Mouse (Mus musculus) MEL (cell line): Measurements from ENCODE around the gene Shank3. TPM values are rescaled to one million over a fixed set of nuclear protein-coding genes. Genes with fewer than 3 reads are reported as not detected.

Experiments used
- DNase-seq: peaks from one replicate; pipeline ENCODE4 v3.0.0; 2011; ENCODE audit warnings: low read depth, low spot score
- H3K27ac ChIP-seq: 2 replicates; pipeline ENCODE4 v1.5.1; 2012; ENCODE audit warnings: low read depth, mild to moderate bottlenecking, control low read depth, low read length, moderate library complexity; ENCODE audit not compliant: control insufficient read depth
- H3K27me3 ChIP-seq, 2 experiments: fragments of 150-350 bp in 1 of 2; sonication (generic) in 1 of 2; 2 replicates each; pipeline ENCODE4 v1.6.1; 2012; ENCODE audit warnings: low read length in 2 of 2, mild to moderate bottlenecking in 2 of 2, improper control_type of control experiment in 1 of 2, moderate library complexity in 1 of 2; ENCODE audit not compliant: insufficient read depth in 2 of 2, control insufficient read depth in 1 of 2
- H3K36me3 ChIP-seq, 2 experiments: 2 replicates each; pipeline ENCODE4 v1.6.1; 2012 to 2014; ENCODE audit warnings: low read length in 2 of 2, improper control_type of control experiment in 1 of 2, inconsistent platforms in 1 of 2, mild to moderate bottlenecking in 1 of 2; ENCODE audit not compliant: insufficient read depth in 2 of 2, control insufficient read depth in 1 of 2
- H3K4me1 ChIP-seq, 2 experiments: fragments of 150-350 bp in 1 of 2; sonication (generic) in 1 of 2; 2 replicates each; pipeline ENCODE4 v1.6.1; 2012; ENCODE audit warnings: low read length in 2 of 2, improper control_type of control experiment in 1 of 2, mild to moderate bottlenecking in 1 of 2; ENCODE audit not compliant: insufficient read depth in 2 of 2, control insufficient read depth in 1 of 2
- H3K4me3 ChIP-seq, 2 experiments: fragments of 150-350 bp in 1 of 2; sonication (generic) in 1 of 2; 2 replicates each; pipeline ENCODE4 v1.5.1; 2012; ENCODE audit warnings: low read depth in 2 of 2, low read length in 2 of 2, mild to moderate bottlenecking in 2 of 2, moderate library complexity in 2 of 2, control low read depth in 1 of 2, improper control_type of control experiment in 1 of 2; ENCODE audit not compliant: control insufficient read depth in 1 of 2, insufficient read depth in 1 of 2
- H3K79me2 ChIP-seq: 2 replicates; pipeline ENCODE4 v1.6.1; 2012; ENCODE audit warnings: mild to moderate bottlenecking, low read length, moderate library complexity; ENCODE audit not compliant: control insufficient read depth, poor library complexity, insufficient read depth
- H3K9ac ChIP-seq: 2 replicates; pipeline ENCODE4 v1.6.1; 2012; ENCODE audit warnings: low read depth, mild to moderate bottlenecking, control low read depth, low read length, moderate library complexity; ENCODE audit not compliant: control insufficient read depth, poor library complexity, severe bottlenecking
- H3K9me3 ChIP-seq: fragments of 150-350 bp; sonication (generic); replicated peaks from 2 replicates; pipeline ENCODE4 v1.6.1; 2012; ENCODE audit warnings: mild to moderate bottlenecking, low read length, improper control_type of control experiment, moderate library complexity; ENCODE audit not compliant: insufficient read depth
- BHLHE40 ChIP-seq: IDR thresholded peaks from 2 replicates; pipeline ENCODE4 v1.6.1; 2012; ENCODE audit warnings: low read depth, mild to moderate bottlenecking, inconsistent platforms, low read length, improper control_type of control experiment, borderline replicate concordance
- CHD1 ChIP-seq: IDR thresholded peaks from 2 replicates; pipeline ENCODE4 v1.6.1; 2012; ENCODE audit warnings: low read depth, mild to moderate bottlenecking, inconsistent platforms, low read length, improper control_type of control experiment
- E2F4 ChIP-seq: IDR thresholded peaks from 2 replicates; pipeline ENCODE4 v1.6.1; 2011; ENCODE audit warnings: low read depth, low read length, improper control_type of control experiment, borderline replicate concordance
- GABPA ChIP-seq: IDR thresholded peaks from 2 replicates; pipeline ENCODE4 v1.6.1; 2012; ENCODE audit warnings: low read depth, mild to moderate bottlenecking, inconsistent platforms, low read length, improper control_type of control experiment, moderate library complexity
- HCFC1 ChIP-seq: IDR thresholded peaks from 2 replicates; pipeline ENCODE4 v1.6.1; 2012; ENCODE audit warnings: low read depth, mild to moderate bottlenecking, inconsistent platforms, low read length, improper control_type of control experiment, moderate library complexity
- JUND ChIP-seq: IDR thresholded peaks from 2 replicates; pipeline ENCODE4 v1.6.1; 2011; ENCODE audit warnings: low read depth, mild to moderate bottlenecking, improper control_type of control experiment, low read length
- KAT2A ChIP-seq: conservative IDR thresholded peaks from 2 replicates; pipeline ENCODE4 v1.6.1; 2012; ENCODE audit warnings: low read depth, low read length, improper control_type of control experiment, inconsistent platforms
- MAX ChIP-seq: IDR thresholded peaks from 2 replicates; pipeline ENCODE4 v1.6.1; 2011; ENCODE audit warnings: low read length, improper control_type of control experiment
- MXI1 ChIP-seq: IDR thresholded peaks from 2 replicates; pipeline ENCODE4 v1.6.1; 2011; ENCODE audit warnings: mild to moderate bottlenecking, low read depth, low read length, improper control_type of control experiment
- MYC ChIP-seq: IDR thresholded peaks from 2 replicates; pipeline ENCODE4 v1.6.1; 2011; ENCODE audit warnings: low read depth, mild to moderate bottlenecking, low read length, improper control_type of control experiment, moderate library complexity
- POLR2AphosphoS5 ChIP-seq: IDR thresholded peaks from 2 replicates; pipeline ENCODE4 v1.6.1; 2012; ENCODE audit warnings: low read depth, borderline replicate concordance, mild to moderate bottlenecking, inconsistent platforms, low read length, moderate library complexity, mixed read lengths
- RAD21 ChIP-seq: IDR thresholded peaks from 2 replicates; pipeline ENCODE4 v1.6.1; 2011; ENCODE audit warnings: mild to moderate bottlenecking, low read depth, low read length, improper control_type of control experiment
- TBP ChIP-seq: IDR thresholded peaks from 2 replicates; pipeline ENCODE4 v1.8.0; 2011; ENCODE audit warnings: low read depth, low read length, improper control_type of control experiment
- TCF12 ChIP-seq: IDR thresholded peaks from 2 replicates; pipeline ENCODE4 v1.6.1; 2014; ENCODE audit warnings: low read depth, mild to moderate bottlenecking, inconsistent platforms, low read length, improper control_type of control experiment, moderate library complexity
- UBTF ChIP-seq: IDR thresholded peaks from 2 replicates; pipeline ENCODE4 v1.6.1; 2012; ENCODE audit warnings: low read depth, mild to moderate bottlenecking, inconsistent platforms, low read length, improper control_type of control experiment, moderate library complexity, borderline replicate concordance; ENCODE audit not compliant: insufficient read depth
- USF1 ChIP-seq: IDR thresholded peaks from 2 replicates; pipeline ENCODE4 v1.6.1; 2014; ENCODE audit warnings: low read depth, mild to moderate bottlenecking, inconsistent platforms, low read length, improper control_type of control experiment, moderate library complexity
- ZC3H11A ChIP-seq: IDR thresholded peaks from 2 replicates; pipeline ENCODE4 v1.6.1; 2012; ENCODE audit warnings: low read depth, mild to moderate bottlenecking, inconsistent platforms, low read length, improper control_type of control experiment
- ZKSCAN1 ChIP-seq: IDR thresholded peaks from 2 replicates; pipeline ENCODE4 v1.6.1; 2012; ENCODE audit warnings: low read depth, mild to moderate bottlenecking, inconsistent platforms, low read length, improper control_type of control experiment, moderate library complexity
- ZMIZ1 ChIP-seq: IDR thresholded peaks from 2 replicates; pipeline ENCODE4 v1.6.1; 2012; ENCODE audit warnings: low read depth, mild to moderate bottlenecking, inconsistent platforms, low read length, improper control_type of control experiment, moderate library complexity
- ZNF384 ChIP-seq: IDR thresholded peaks from 2 replicates; pipeline ENCODE4 v1.6.1; 2012; ENCODE audit warnings: low read depth, mild to moderate bottlenecking, inconsistent platforms, low read length, improper control_type of control experiment
- polyA plus RNA-seq, 2 experiments: library from polyadenylated mRNA; stranded (reverse) in 1 of 2; unstranded in 1 of 2; fragments of >175 nt in 1 of 2; fragments of >200 nt in 1 of 2; gene quantifications; 2 replicates each; pipeline versions ENCODE4 v1.2.1 to v1.2.4; 2012; ENCODE audit warnings: low replicate concordance in 2 of 2, low read depth in 1 of 2; ENCODE audit not compliant: insufficient read length in 2 of 2, insufficient read depth in 1 of 2, missing spikeins in 1 of 2
- total RNA-seq: library from RNA; depleted of rRNA; stranded (reverse); fragments of 300-350 nt; gene quantifications from 2 replicates; pipeline ENCODE4 v1.2.3, GENCODE M21; 2012

Gene Shank3
- total and polyA plus RNA-seq, 3 experiments: 14.2 to 20.3 TPM; not detected in 1

DNA sequence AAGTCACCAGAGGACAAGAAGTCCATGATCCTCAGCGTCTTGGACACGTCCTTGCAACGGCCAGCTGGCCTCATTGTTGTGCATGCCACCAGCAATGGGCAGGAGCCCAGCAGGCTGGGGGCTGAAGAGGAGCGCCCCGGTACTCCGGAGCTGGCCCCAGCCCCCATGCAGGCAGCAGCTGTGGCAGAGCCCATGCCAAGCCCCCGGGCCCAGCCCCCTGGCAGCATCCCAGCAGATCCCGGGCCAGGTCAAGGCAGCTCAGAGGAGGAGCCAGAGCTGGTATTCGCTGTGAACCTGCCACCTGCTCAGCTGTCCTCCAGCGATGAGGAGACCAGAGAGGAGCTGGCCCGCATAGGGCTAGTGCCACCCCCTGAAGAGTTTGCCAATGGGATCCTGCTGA lies 49.4 kb downstream of the Shank3 start:
- H3K4me3 ChIP-seq: no peak overlapping the region
- TF ChIP-seq CHD1 (no peak), RAD21 (no peak), USF1 (no peak), ZKSCAN1 (no peak), BHLHE40 (no peak), TBP (no peak), MAX (no peak), ZMIZ1 (no peak), UBTF (no peak), MXI1 (no peak), MYC (no peak), ZNF384 (no peak), HCFC1 (no peak), TCF12 (no peak), KAT2A (no peak), POLR2AphosphoS5 (no peak), GABPA (no peak), E2F4 (no peak), ZC3H11A (no peak)
- TF ChIP-seq, all 39 proteins: peak for 0
- no peak overlapping the region for H3K27ac ChIP-seq
- H3K79me2 ChIP-seq: no peaks in the 10 kb centered on the region
- no peaks in the 10 kb centered on the region; a peak in 1 of 4 replicates for H3K36me3 ChIP-seq
- no peak overlapping the region for H3K9ac ChIP-seq
- H3K4me1 ChIP-seq: no peaks in the 10 kb centered on the region
- H3K27me3 ChIP-seq: no peaks in the 10 kb centered on the region
- DNase-seq: no peak
- H3K9me3 ChIP-seq: no peaks in the 10 kb centered on the region

- H3K79me2 ChIP-seq: no peaks in the 10 kb centered on the region
- H3K9me3 ChIP-seq: no peaks in the 10 kb centered on the region
- H3K27ac ChIP-seq: no peak overlapping the region
- no peaks in the 10 kb centered on the region for H3K27me3 ChIP-seq
- no peak for TF ChIP-seq HCFC1
- no peak for TF ChIP-seq JUND
- no peaks in the 10 kb centered on the region for H3K4me1 ChIP-seq
- no peak for DNase-seq
- no peak overlapping the region for H3K9ac ChIP-seq
- no peaks in the 10 kb centered on the region; a peak in 1 of 4 replicates for H3K36me3 ChIP-seq
- H3K4me3 ChIP-seq: no peak overlapping the region
Observed at GRCm38 (mm10) chr15:89550506-89550905, 51.1 kb downstream of the Shank3 start.
